Mouse (Mus musculus) heart, adult 18-20 months (tissue): Measurements from ENCODE around the gene Traf4. TPM values are rescaled to one million over a fixed set of nuclear protein-coding genes. Genes with fewer than 3 reads are reported as not detected.
"Not testable (repeated sequence)": the region's sequence is repeated elsewhere in the genome, so short reads cannot be mapped to it uniquely, and the experiment has no call there.

Source experiments
- DNase-seq, 2 experiments: peaks; one replicate each; pipeline ENCODE4 v3.0.0; 2021 to 2022; ENCODE audit warnings: mixed read lengths in 1 of 2
- long read RNA-seq, 2 experiments: library from polyadenylated mRNA; stranded (forward); transcript quantifications; one replicate each; pipeline ENCODE4 v2.0.0; 2021
- total RNA-seq, 2 experiments: library from RNA; stranded (reverse); gene quantifications; 2 replicates each; pipeline ENCODE4 v1.2.3; 2021

The Traf4 gene
- 1 to 10 TPM; 3.2 to 4.6 TPM for total RNA-seq
- long read RNA-seq, experiment 1, partial matches to known transcripts = 2 of 2 reads
- long read RNA-seq, experiment 1, other reads (novel, unspliced or antisense) = 0 of 2 reads
- long read RNA-seq, experiment 2, partial matches to known transcripts = 0 of 3 reads
- long read RNA-seq, experiment 2, other reads (novel, unspliced or antisense) = 0 of 3 reads

GRCm38 (mm10) chr11:78164924-78165760 lies at the start of gene Traf4:
Gene Traf4 (minus strand): TSS chr11:78165589.
- DNase-seq = peak; percentile 88 to 90

- DNase-seq = peak in 1 of 2 experiments; percentile 53
Measured at GRCm38 (mm10) chr11:78213086-78213817, 47.9 kb upstream of the Traf4 start.

GRCm38 (mm10) chr11:78211513-78211912 lies 46.1 kb upstream of the Traf4 start:
- no peak for DNase-seq

GRCm38 (mm10) chr11:78210615-78211014 lies 45.2 kb upstream of the Traf4 start:
- DNase-seq = no peak

- no peak for DNase-seq
Measured at GRCm38 (mm10) chr11:78209886-78210285, 44.5 kb upstream of the Traf4 start.

- DNase-seq = no peak
Measured at GRCm38 (mm10) chr11:78207190-78207589, 41.8 kb upstream of the Traf4 start.

GRCm38 (mm10) chr11:78205361-78206206 lies 40.2 kb upstream of the Traf4 start:
- DNase-seq = no peak

- DNase-seq = no peak
Measured at GRCm38 (mm10) chr11:78204287-78204686, 38.9 kb upstream of the Traf4 start.

GRCm38 (mm10) chr11:78202372-78202771 lies 37.0 kb upstream of the Traf4 start:
- no peak for DNase-seq

GRCm38 (mm10) chr11:78195101-78195863 lies 29.9 kb upstream of the Traf4 start:
- DNase-seq = no peak

- DNase-seq = peak; percentile 82 to 88
Measured at GRCm38 (mm10) chr11:78194411-78195100, 29.2 kb upstream of the Traf4 start.

GRCm38 (mm10) chr11:78193113-78193512 lies 27.7 kb upstream of the Traf4 start, which contains the start of gene Proca1:
Gene Proca1 (plus strand): TSS chr11:78193392.
- DNase-seq = no peak

- no peak for DNase-seq
Measured at GRCm38 (mm10) chr11:78190041-78190440, 24.7 kb upstream of the Traf4 start.

- peak; percentile 50 for DNase-seq
Measured at GRCm38 (mm10) chr11:78189234-78190040, 24.0 kb upstream of the Traf4 start.

- peak; percentile 74 to 76 for DNase-seq
Measured at GRCm38 (mm10) chr11:78188331-78189233, 23.2 kb upstream of the Traf4 start, which contains the start of gene Rab34. Gene Rab34 (plus strand): TSS chr11:78188430.

- not testable (repeated sequence) for DNase-seq
Measured at GRCm38 (mm10) chr11:78184702-78185101, 19.3 kb upstream of the Traf4 start.

- DNase-seq = no peak
Measured at GRCm38 (mm10) chr11:78183884-78184514, 18.6 kb upstream of the Traf4 start.
